Mouse (Mus musculus): ENCODE results near the gene Zbtb34. TPM values are rescaled to one million over a fixed set of nuclear protein-coding genes. Genes with fewer than 3 reads are reported as not detected.

The Zbtb34 gene
- 10 to 100 TPM; 30.0 to 38.2 TPM for total RNA-seq (2023)

DNA sequence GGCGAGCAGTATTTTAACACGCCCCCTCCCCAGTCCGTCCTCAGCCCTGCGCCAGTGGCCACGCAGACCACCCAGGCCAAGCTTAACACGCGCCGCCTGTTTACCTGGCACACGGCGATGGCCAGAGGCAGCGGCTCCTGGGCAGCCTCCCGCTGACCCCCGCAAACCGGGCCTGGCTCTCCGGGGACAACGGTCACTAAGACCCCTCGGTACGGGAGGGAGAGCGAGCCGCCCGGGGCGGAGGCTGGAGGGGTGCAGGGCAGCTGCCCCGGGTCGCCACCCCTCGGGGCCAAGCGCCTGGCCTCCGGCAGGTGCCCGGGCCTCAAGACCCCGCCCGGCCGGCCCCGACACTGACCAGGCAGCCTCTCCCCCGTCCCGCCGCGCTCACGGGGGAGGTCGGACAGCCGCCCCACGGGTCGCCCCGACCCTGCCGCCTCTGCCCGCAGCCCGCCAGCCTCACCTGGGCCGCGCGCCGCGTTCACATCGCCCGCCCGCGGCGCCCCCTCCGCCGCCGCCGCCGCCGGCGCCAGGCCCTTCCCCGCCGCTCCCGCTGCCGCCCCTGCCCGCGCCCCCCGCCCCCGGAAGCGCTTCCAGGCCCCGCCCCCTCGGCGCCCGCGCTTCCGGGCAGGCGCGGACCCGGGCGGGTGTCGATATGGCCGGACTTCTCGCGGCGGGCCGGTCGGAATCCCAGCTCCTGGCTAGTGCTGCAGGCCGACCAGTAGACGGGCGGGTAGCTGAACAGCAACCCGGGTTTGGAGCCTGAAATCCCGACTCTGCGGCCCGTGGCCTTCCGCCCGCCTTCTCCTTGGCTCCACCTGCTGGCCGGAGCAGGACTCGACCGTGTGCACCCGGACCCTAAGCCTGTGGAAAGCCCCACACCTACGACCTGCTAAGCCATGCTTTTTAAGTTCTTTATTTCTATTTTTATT, at the start of gene Zbtb34:
Gene Zbtb34 (minus strand): TSS at position 554 of the 929 bp plus-strand sequence.

GRCm38 (mm10) chr2:33468466-33469097, 37.5 kb upstream of the Zbtb34 start, which contains the start of gene Zbtb43:
Zbtb43 (minus strand) TSS chr2:33468559.

DNA sequence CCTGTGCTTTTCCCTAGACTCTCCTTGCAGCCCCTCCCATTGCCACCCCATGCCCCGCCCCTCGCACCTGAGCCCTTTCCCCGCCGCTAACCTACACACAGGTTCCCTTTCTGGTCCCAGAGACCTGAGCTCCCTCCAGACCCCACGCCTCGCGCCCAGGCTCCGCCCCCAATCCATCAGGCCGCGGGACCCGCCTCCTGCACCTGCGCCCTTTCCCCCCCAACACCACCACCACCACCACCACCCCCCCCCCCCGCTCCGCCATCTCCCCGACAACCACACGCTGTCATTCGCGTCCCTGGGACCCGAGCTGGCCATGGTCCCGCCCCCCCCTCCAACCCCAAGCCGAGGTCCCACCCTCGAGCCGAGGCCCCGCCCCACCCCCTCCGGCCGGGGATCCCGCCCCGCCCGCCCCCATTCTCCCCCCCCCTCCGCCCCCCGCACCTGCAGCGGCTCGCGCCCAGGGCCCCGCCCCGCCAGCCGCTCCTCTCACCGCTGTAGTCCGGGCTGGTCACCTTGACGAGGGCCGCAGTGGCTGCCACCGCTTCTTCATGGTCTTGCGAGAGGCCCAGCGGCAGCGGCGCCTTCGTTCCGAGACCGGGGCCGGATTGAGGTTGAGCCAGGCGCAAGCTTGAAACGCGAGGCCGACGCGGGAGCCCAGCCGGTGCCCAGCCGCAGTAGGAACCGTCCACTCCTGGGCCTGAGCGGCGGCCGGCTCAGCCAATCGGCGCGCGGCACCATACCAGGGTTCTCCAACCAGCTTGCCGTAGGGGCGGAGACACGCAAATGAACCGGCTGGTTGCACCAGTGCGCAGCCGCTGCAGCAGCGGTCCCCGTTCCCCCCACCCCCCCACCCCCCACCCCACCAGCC, 60.1 kb downstream of the Zbtb34 start, which contains the start of gene Ralgps1:
Gene Ralgps1 (minus strand): TSS at position 710 of the 871 bp plus-strand sequence.

Other genes with a start within 250 kb of the Zbtb34 start
- 1 to 10 TPM; 1.0 to 2.6 TPM for gene Angptl2, start 215.3 kb downstream of the Zbtb34 start, total RNA-seq (2023)
- 1 to 10 TPM; 7.3 to 9.1 TPM for gene Ralgps1, start 59.8 kb downstream of the Zbtb34 start, total RNA-seq (2023)
- 10 to 100 TPM; 19.2 to 19.8 TPM for gene Zbtb43, start 37.2 kb upstream of the Zbtb34 start, total RNA-seq (2023)
- gene Lmx1b, start 209.2 kb upstream of the Zbtb34 start, total RNA-seq (2023) = not detected